Mouse (Mus musculus): ENCODE measurements around the gene Padi4. TPM values are rescaled to one million over a fixed set of nuclear protein-coding genes. Genes with fewer than 3 reads are reported as not detected.
A peak's percentile ranks its signal among the peaks of the same experiment; 100 is the strongest.

The Padi4 gene
- polyA plus RNA-seq, 1 experiment: 2.2 TPM

DNA sequence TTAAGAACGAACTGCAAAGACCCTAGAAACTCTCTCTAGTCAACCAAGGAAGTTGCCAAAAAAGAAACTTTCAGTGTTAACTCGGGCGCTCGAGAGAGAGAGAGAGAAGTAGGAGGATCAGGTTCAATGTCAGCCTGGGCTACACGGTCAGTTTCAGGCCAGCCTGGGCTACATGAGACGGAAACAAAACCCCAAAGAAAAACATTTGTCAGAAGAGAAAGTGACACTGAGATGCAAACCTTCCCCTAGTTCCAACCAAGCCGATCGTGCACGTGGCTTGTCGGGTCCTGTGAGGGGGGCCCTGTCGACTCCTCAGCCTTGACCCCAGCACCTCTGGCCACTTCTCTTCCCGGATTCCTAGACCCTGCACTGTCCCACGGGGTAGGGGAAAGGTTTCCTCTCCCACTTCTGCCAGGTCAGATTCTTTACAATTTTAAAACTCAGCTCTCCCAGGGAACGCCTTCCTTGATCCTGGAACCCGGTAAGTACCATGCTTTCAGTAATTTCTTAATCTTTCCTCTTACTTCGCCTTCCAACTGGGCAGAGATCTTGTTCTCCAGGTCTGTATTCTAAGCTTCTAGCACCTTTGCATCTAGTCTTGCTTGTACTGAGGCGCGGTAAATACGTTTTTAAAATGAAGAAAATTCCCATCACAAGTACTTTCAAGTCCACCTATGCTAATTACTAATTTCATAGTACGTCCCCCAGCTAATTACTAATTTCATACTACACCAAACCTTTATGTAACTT lies 73.6 kb downstream of the Padi4 start, which contains the start of gene Rcc2:
Gene Rcc2, plus strand, starts transcription at position 273 of the 750 bp plus-strand sequence.
- no peaks in the 10 kb centered on the region for H3K9me3 ChIP-seq (replicated peaks; ENCODE audit: control insufficient read depth, insufficient read depth, low read length, poor library complexity, severe bottlenecking)
- TF ChIP-seq CTCF (IDR thresholded peaks at IDR 0.05; ENCODE audit: low read depth, low read length): no peak
- H3K9ac ChIP-seq (ENCODE audit: low read depth, poor library complexity, severe bottlenecking): peak within 1 kb of the TSS; percentile 99
- peaks cover 2% of the 10 kb centered on the region for H3K4me1 ChIP-seq (ENCODE audit: control insufficient read depth, insufficient read depth, low read length)
- H3K27ac ChIP-seq (ENCODE audit: insufficient read depth, low read length): peak within 1 kb of the TSS; percentile 94
- peaks cover 9% of the 10 kb centered on the region; the same call in 1 of the 2 replicates for H3K36me3 ChIP-seq (ENCODE audit: control insufficient read depth, insufficient read depth, low read length, poor library complexity, severe bottlenecking)
- no peaks in the 10 kb centered on the region for H3K27me3 ChIP-seq (ENCODE audit: control insufficient read depth, insufficient read depth, low read length, poor library complexity, severe bottlenecking)
- H3K4me3 ChIP-seq (ENCODE audit: low read depth, low read length): peak within 1 kb of the TSS; percentile 99

DNA sequence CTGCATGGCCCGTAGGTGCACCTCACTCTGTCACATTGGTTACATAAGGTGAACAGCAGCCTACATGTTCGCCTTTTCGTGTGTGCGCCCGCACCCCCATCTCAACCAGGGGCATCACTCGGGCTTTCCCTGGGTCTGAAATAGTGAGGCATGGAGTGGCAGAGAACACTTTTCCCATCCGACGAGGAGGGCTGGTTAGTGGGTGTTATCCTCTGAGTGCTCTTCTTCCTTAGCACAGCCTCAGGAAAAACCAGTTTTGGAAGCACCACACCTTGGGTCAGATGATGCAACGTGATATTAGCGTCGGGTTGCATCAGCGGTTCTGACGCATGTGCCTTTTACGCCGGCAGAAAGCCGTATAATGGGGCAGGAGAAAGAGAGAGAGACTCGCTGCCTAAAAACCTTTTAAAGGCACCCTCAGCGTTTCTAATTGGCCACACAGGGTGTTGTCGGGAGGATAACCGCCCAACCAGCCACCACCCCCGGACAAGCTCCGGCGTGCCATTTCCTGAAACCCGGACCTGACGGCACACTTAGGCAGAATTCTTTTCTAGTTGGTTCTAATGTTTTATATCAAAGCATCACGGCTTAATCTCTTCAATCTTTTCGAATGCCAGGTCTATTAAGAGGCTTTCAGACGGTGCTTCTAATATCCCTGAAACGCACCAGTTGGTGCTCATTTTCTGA lies 74.5 kb downstream of the Padi4 start:
- Histone ChIP-seq H3K9me3 (replicated peaks; ENCODE audit: control insufficient read depth, insufficient read depth, low read length, poor library complexity, severe bottlenecking) (no peaks in the 10 kb centered on the region), H3K9ac (ENCODE audit: low read depth, poor library complexity, severe bottlenecking) (peak overlapping the region; percentile 99), H3K4me1 (ENCODE audit: control insufficient read depth, insufficient read depth, low read length) (peaks cover 1% of the 10 kb centered on the region), H3K27ac (ENCODE audit: insufficient read depth, low read length) (peak overlapping the region; percentile 94), H3K27me3 (ENCODE audit: control insufficient read depth, insufficient read depth, low read length, poor library complexity, severe bottlenecking) (no peaks in the 10 kb centered on the region), H3K4me3 (ENCODE audit: low read depth, low read length) (peak overlapping the region; percentile 99), H3K36me3 (ENCODE audit: control insufficient read depth, insufficient read depth, low read length, poor library complexity, severe bottlenecking) (peaks cover 6% of the 10 kb centered on the region; the same call in 1 of the 2 replicates)
- TF ChIP-seq EP300 (IDR thresholded peaks at IDR 0.05; ENCODE audit: insufficient read depth, low read depth, low read length) (peak; percentile 83), CTCF (IDR thresholded peaks at IDR 0.05; ENCODE audit: low read depth, low read length) (no peak), POLR2A (IDR thresholded peaks at IDR 0.05; ENCODE audit: insufficient read depth, low read length) (peak; percentile 75)

Other genes starting within 250 kb of the Padi4 start
- gene Arhgef10l, start 108.2 kb downstream of the Padi4 start, polyA plus RNA-seq (2011; ENCODE audit: insufficient read depth, insufficient read length, low read depth, missing spikeins): 7.5 and 7.7 TPM in 2 replicates
- gene Rcc2, start 73.7 kb downstream of the Padi4 start, polyA plus RNA-seq (2011; ENCODE audit: insufficient read depth, insufficient read length, low read depth, missing spikeins): 222 and 227 TPM in 2 replicates
- gene Padi6, start 31.6 kb downstream of the Padi4 start, polyA plus RNA-seq (2011; ENCODE audit: insufficient read depth, insufficient read length, low read depth, missing spikeins): 0.29 TPM in 1 of 2 replicates, not detected in the other
- 2.8 and 3.1 TPM in 2 replicates for gene Padi3, start 36.4 kb upstream of the Padi4 start, polyA plus RNA-seq (2011; ENCODE audit: insufficient read depth, insufficient read length, low read depth, missing spikeins)
- gene Padi1, start 71.5 kb upstream of the Padi4 start, polyA plus RNA-seq (2011; ENCODE audit: insufficient read depth, insufficient read length, low read depth, missing spikeins): 0.29 and 0.43 TPM in 2 replicates
- 6.3 TPM in 2 replicates for gene Padi2, start 132.1 kb upstream of the Padi4 start, polyA plus RNA-seq (2011; ENCODE audit: insufficient read depth, insufficient read length, low read depth, missing spikeins)
- 99.6 and 103 TPM in 2 replicates for gene Sdhb, start 187.0 kb upstream of the Padi4 start, polyA plus RNA-seq (2011; ENCODE audit: insufficient read depth, insufficient read length, low read depth, missing spikeins)
- 16.8 and 17.0 TPM in 2 replicates for gene Atp13a2, start 212.6 kb upstream of the Padi4 start, polyA plus RNA-seq (2011; ENCODE audit: insufficient read depth, insufficient read length, low read depth, missing spikeins)
- gene Mfap2, start 236.2 kb upstream of the Padi4 start, polyA plus RNA-seq (2011; ENCODE audit: insufficient read depth, insufficient read length, low read depth, missing spikeins): 4.5 and 5.2 TPM in 2 replicates